Mouse (Mus musculus) Muller cell, postnatal 12 days (primary cell): ENCODE results near the gene Drosha.

ENCODE experiments used
- DNase-seq: peaks from one replicate; pipeline ENCODE4 v3.0.0-alpha.2; 2015; ENCODE audit errors: inconsistent ontology term

Gene Drosha

GRCm38 (mm10) chr15:12832599-12832998 is 8.0 kb downstream of the Drosha start:
- DNase-seq = no peak

- DNase-seq = no peak
Measured at GRCm38 (mm10) chr15:12833385-12833784, 8.8 kb downstream of the Drosha start.

DNA sequence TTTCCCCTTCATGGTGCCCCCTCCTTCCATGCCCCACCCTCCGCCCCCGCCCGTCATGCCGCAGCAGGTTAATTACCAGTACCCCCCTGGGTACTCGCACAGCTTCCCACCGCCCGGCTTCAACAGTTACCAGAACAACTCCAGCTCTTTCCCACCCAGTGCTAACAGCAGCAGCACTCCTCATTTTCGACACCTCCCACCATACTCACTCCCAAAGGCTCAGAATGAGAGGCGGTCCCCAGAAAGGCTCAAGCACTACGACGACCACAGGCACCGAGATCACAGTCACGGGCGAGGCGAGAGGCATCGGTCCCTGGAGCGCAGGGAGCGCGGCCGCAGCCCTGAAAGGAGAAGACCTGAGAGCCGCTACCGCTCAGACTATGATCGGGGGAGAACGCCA is 9.6 kb downstream of the Drosha start:
- DNase-seq = no peak

- DNase-seq = no peak
Measured at GRCm38 (mm10) chr15:12840737-12841136, 16.1 kb downstream of the Drosha start.

DNA sequence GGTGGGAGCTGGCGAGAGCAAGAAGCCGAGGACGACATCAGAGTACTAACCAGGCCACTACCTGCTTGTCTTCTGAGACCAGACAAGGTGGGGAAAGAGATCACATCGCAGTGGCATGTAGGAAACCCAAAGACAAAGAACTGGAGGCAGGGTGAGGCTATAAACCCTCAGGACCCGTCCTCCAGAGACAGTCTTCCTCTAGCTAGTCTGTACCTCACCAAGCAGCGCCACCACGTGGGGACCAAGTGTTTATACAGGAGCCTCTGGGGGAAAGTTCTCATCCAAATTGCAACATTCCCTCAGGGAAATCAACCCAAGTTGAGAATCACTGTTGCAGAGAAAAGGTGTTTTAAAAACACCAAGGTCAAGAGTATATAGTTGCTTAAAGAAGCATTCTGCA is 18.2 kb downstream of the Drosha start:
- no peak for DNase-seq

DNA sequence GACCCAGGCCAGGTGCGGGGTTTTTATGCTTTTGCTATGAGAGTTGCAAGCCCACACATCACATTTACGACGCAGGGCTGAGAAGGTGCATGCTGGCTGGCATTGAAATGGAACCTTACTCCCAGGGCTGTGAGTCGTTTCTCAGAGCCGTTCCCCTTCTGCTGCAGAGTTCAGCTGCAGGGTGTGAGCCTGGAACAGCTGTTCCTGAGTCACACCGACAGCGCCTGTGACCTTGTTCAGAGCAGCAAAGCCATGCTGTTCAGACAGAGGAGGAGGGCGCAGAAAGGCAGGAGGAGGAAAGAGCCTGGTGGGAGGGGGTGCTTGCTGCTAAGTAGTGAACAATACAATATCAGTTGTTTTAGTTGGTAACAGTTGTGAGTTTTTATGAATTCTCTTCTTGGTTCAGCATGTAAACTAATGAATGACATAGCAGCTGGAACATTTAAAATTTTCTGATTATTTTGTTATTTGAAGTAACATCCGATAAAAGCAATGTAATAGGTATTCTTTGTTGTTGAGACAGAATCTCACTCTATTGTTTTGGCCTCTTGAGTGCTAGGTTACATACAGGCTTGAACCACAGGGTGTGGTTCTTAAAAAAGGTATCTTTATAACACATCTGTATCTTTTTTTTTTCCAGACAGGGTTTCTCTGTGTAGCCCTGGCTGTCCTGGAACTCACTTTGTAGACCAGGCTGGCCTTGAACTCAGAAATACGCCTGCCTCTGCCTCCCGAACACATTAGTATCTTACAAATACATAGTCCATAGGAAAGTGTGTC is 23.8 kb downstream of the Drosha start:
- DNase-seq = peak; percentile 7

- DNase-seq = no peak
Measured at GRCm38 (mm10) chr15:12849373-12849772, 24.8 kb downstream of the Drosha start.

DNA sequence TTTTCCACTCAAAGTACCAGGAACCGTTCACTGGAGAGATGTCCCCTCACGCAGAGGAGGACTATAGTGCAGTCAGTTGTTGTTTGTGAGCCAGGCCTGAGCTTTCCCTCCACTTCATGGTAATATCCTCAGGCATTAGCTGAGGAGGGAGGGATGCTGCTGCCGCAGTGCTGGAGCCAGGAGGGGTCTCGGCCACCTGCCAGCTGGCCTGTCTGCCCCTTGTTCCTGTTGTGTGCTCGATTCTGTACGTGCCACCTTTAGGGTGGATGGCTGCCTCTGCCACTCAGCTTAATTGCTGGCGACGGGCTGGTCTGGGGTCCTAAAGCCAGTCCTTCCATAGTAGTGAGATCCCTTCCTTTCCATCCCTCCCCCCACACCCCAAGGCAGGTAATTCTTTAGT is 28.9 kb downstream of the Drosha start:
- DNase-seq = no peak

DNA sequence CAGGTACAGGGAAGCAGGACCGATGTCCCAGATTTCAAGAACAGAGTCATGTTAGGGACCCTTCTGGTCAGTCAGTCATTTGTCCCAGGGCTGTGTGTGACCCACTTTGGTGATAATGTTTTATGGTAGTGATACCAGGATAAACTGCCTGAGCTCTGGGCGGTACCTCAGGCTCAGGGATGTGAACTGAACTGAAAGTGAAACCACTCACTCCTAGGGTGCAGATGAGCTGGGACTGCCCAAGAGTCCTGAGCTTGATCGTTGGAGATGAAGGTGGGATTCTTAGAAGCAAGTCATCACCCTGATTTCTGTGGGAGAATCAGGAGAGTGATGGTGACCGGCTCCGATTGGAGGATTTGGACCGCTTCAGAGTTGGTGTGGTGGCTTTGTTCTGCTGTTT is 32.2 kb downstream of the Drosha start:
- no peak for DNase-seq

GRCm38 (mm10) chr15:12857840-12858516 is 33.4 kb downstream of the Drosha start:
- DNase-seq = no peak

GRCm38 (mm10) chr15:12858645-12859044 is 34.0 kb downstream of the Drosha start:
- DNase-seq = no peak

GRCm38 (mm10) chr15:12862061-12862460 is 37.4 kb downstream of the Drosha start:
- no peak for DNase-seq

- DNase-seq = peak; percentile 9
Measured at GRCm38 (mm10) chr15:12863669-12864068, 39.1 kb downstream of the Drosha start.

DNA sequence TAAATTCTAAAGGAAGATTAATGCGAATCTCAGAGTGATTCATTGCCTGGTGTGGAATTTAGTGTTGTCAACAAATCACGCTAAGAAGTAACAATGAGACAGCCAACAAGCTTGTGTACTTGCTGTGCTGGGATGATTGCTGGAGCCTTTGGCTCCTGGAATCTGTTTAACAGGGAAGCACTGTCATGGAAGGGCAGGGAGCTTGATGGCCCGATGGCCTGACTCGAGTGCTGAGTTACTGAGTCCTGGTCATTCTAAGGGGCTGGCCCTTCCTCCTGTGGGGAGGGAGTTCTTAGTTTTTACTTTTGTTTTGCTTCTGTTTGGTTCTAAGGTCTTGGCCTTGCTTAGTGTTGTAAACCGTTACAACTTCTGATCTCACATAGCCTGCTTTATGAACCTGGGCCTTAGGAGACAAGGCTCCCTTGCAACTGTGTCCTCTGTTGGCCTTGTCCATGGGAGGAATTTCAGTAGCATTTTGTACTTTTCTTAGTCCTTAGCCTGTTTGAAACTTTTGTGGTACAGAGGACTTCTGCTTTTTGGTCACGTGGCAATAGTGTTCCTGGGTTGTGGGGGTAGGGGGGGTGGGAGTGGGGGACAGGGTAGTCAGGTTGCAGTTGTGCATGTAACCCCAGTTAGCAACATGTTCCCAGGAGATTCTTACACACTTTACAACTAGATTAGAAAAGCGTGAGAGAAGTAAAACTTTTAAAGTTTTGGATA is 41.1 kb downstream of the Drosha start:
- no peak for DNase-seq

DNA sequence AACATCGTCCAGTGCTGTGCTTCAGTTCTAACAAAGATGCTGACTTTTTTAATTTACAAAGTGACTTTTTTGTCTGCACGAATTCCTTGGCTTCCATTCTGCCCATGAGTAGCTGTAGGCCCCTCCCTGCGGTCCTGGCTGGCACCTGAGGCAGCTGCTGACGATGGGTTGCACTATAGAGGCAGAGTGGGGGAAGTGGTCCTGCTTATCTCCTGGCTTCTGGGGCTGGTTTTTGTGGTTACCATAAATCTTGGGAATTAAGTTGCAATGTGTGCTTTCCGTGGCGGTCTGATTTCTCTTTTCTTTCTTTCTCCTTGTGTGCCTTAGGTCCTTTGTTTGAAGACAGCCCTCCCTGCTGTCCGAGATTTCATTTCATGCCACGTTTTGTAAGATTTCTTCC is 42.7 kb downstream of the Drosha start:
- DNase-seq = no peak

GRCm38 (mm10) chr15:12875442-12876176 is 51.0 kb downstream of the Drosha start:
- peak; percentile 80 for DNase-seq

GRCm38 (mm10) chr15:12876266-12876665 is 51.7 kb downstream of the Drosha start:
- no peak for DNase-seq

DNA sequence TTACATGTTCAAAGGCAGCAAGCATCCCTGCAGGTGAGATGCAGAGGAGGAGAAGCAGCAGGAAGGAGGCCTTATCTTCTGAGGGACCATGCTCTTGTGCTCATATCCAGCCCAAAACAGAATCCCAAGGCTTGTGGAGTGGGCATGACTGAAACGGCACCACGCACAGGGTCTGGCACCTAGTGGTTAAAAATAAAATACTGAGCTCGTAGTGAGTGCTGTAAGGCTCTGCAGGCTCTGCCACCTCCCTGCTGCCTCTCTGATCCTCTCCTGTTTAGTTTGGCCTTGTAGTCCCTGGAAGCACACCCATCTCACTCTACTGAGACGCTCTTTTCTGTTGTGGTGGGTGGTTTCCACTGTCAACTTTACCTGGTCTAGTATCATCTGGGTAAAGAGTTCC is 52.3 kb downstream of the Drosha start:
- DNase-seq = no peak

- no peak for DNase-seq
Measured at GRCm38 (mm10) chr15:12877934-12878333, 53.3 kb downstream of the Drosha start.

DNA sequence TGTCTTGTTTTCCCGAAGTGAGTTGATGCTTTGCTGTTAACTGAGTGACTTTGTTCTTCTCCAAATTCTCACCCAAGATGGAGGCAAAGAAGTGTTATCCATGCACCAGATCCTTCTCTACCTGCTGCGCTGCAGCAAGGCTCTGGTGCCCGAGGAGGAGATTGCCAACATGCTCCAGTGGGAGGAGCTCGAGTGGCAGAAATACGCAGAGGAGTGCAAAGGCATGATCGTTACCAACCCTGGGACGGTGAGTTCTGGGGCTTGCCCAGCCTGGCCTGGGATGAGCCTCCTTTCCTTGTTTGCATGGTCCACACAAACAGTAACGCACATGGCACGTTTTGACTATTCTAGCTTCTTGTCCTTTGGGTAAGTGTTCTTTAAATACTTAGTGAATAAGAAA is 54.0 kb downstream of the Drosha start:
- DNase-seq = no peak

DNA sequence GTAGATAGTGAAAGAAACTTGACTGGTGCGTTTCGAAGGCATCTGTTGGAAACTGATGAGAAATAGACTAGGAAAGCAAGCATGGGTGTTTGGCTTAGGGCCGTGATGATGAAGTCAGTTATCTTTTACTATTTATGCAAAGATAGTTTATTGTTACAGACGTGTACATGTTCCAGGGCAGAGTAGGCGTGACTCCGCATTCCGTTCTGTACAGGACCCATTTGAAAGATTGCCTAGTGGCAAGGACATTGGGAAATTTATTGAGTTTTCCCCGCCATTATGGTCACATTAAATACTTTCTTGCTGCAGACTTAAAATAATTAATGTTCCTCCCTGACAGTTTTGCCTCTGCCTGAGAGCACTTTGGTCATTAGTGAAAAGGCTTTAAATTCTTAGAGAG is 55.3 kb downstream of the Drosha start:
- DNase-seq = no peak

- no peak for DNase-seq
Measured at GRCm38 (mm10) chr15:12884855-12885254, 60.2 kb downstream of the Drosha start.
